ENCODE assay signal across 17 mouse cellular contexts in genomic region chr15:9577303-9577702, GRCm38 (mm10). TPM values are rescaled to one million over a fixed set of nuclear protein-coding genes. Genes with fewer than 3 reads are reported as not detected.
DNase-seq lines count a peak whose midpoint lies in the region; ATAC-seq and TF ChIP-seq lines count a peak whose summit lies in the region.
"Had no signal": no experiment of that assay in that cellular context is flagged by ENCODE, and none has a peak within 500 bp of the region (broad histone marks: within the 10 kb centered on the region; RNA-seq: fewer than 3 reads in every experiment).

No protein-coding gene starts in this region.

- WGBS in kidney, postnatal 0 days = 74% methylated on average over 4 of the region's 4 CpGs
- 78% methylated on average over 4 of the region's 4 CpGs for WGBS in kidney, embryonic 15.5 days
- WGBS in limb, embryonic 10.5 days = 83% methylated on average over 4 of the region's 4 CpGs

- H3K4me1 ChIP-seq in kidney, postnatal 0 days (replicated peaks; ENCODE audit: insufficient read depth, low read length) = no peaks in the 10 kb centered on the region
- H3K4me1 ChIP-seq in kidney, embryonic 15.5 days = no peaks in the 10 kb centered on the region
- H3K4me1 ChIP-seq in limb, embryonic 10.5 days = no peaks in the 10 kb centered on the region
- H3K4me1 ChIP-seq: embryonic facial prominence, embryonic 12.5 days; heart, embryonic 12.5 days; neural tube, embryonic 13.5 days had no signal

- no peaks in the 10 kb centered on the region for H3K9me3 ChIP-seq in kidney, postnatal 0 days (replicated peaks; ENCODE audit: low read length)
- no peaks in the 10 kb centered on the region for H3K9me3 ChIP-seq in kidney, embryonic 15.5 days (replicated peaks)
- no peaks in the 10 kb centered on the region for H3K9me3 ChIP-seq in limb, embryonic 10.5 days (replicated peaks)
- H3K9me3 ChIP-seq: embryonic facial prominence, embryonic 12.5 days; heart, embryonic 12.5 days; neural tube, embryonic 13.5 days had no signal

- H3K4me3 ChIP-seq in kidney, postnatal 0 days (replicated peaks; ENCODE audit: low read depth, low read length) = no peak overlapping the region
- H3K4me3 ChIP-seq in kidney, embryonic 15.5 days (replicated peaks) = no peak overlapping the region
- H3K4me3 ChIP-seq in limb, embryonic 10.5 days = no peak overlapping the region
- H3K4me3 ChIP-seq: embryonic facial prominence, embryonic 12.5 days; heart, embryonic 12.5 days; neural tube, embryonic 13.5 days had no signal

- no peak overlapping the region for H3K9ac ChIP-seq in kidney, postnatal 0 days (ENCODE audit: low read depth, low read length)
- no peak overlapping the region for H3K9ac ChIP-seq in kidney, embryonic 15.5 days
- H3K9ac ChIP-seq: embryonic facial prominence, embryonic 12.5 days; heart, embryonic 12.5 days; neural tube, embryonic 13.5 days had no signal

- ATAC-seq in kidney, postnatal 0 days (replicated peaks; ENCODE audit: low FRiP score, low read depth) = 0 out of 2 replicates have a peak, but pooled peaks have one; percentile 36
- ATAC-seq in kidney, embryonic 15.5 days (replicated peaks; ENCODE audit: low FRiP score) = no peak
- ATAC-seq in common myeloid progenitor, adult 5-6 weeks (replicated peaks; ENCODE audit: low read depth, poor library complexity, severe bottlenecking) = 0 out of 2 replicates have a peak, but pooled peaks have one; percentile 50
- ATAC-seq: midbrain, embryonic 16.5 days had no signal

- no peak overlapping the region for H3K4me2 ChIP-seq in kidney, postnatal 0 days (ENCODE audit: low read length)
- no peak overlapping the region for H3K4me2 ChIP-seq in kidney, embryonic 15.5 days
- H3K4me2 ChIP-seq: embryonic facial prominence, embryonic 12.5 days; heart, embryonic 12.5 days; neural tube, embryonic 13.5 days had no signal

- peak; percentile 57 for TF ChIP-seq CTCF in kidney, postnatal 0 days (IDR thresholded peaks at IDR 0.05; ENCODE audit: low read depth)

- no peaks in the 10 kb centered on the region for H3K36me3 ChIP-seq in kidney, postnatal 0 days (ENCODE audit: insufficient read depth, low read length)
- no peaks in the 10 kb centered on the region for H3K36me3 ChIP-seq in kidney, embryonic 15.5 days
- H3K36me3 ChIP-seq in limb, embryonic 10.5 days = no peaks in the 10 kb centered on the region
- H3K36me3 ChIP-seq: embryonic facial prominence, embryonic 12.5 days; heart, embryonic 12.5 days; neural tube, embryonic 13.5 days had no signal

- DNase-seq in kidney, postnatal 0 days (ENCODE audit: low spot score) = peak; percentile 9
- DNase-seq in thymus, postnatal 14 days = peak; percentile 23
- DNase-seq in thymus, postnatal 10 days (ENCODE audit: low spot score in 2 of 2) = no peak
- DNase-seq in gastrocnemius, postnatal 10 days = no peak
- no peak for DNase-seq in limb, embryonic 10.5 days (ENCODE audit: low spot score)
- DNase-seq: adrenal gland, adult 2 months; kidney, adult 11 months; layer of hippocampus, adult 9-11 months; left cerebral cortex, postnatal 4 days had no signal

- no peaks in the 10 kb centered on the region for H3K27me3 ChIP-seq in kidney, postnatal 0 days (ENCODE audit: insufficient read depth, low read length)
- H3K27me3 ChIP-seq in kidney, embryonic 15.5 days = no peaks in the 10 kb centered on the region
- H3K27me3 ChIP-seq in limb, embryonic 10.5 days (ENCODE audit: low read depth, poor library complexity, severe bottlenecking) = no peaks in the 10 kb centered on the region
- H3K27me3 ChIP-seq: embryonic facial prominence, embryonic 12.5 days; heart, embryonic 12.5 days; neural tube, embryonic 13.5 days had no signal

- H3K27ac ChIP-seq in kidney, postnatal 0 days = no peak overlapping the region
- no peak overlapping the region for H3K27ac ChIP-seq in kidney, embryonic 15.5 days
- H3K27ac ChIP-seq in limb, embryonic 10.5 days = no peak overlapping the region
- H3K27ac ChIP-seq: embryonic facial prominence, embryonic 12.5 days; macrophage; neural tube, embryonic 13.5 days had no signal

RNA-seq across cellular contexts. Expression of gene Il7r, which starts 47.3 kb away (rescaled TPM):
- polyA plus RNA-seq in kidney, postnatal 0 days (2015; fragmentation: Nextera tagmentation; extraction: Ambion mirVana) = 0.13 TPM in 1 of 2 replicates, not detected in the other
- 0.04 and 0.25 TPM in 2 replicates for polyA plus RNA-seq in kidney, embryonic 15.5 days (2015; fragmentation: Nextera tagmentation; extraction: Ambion mirVana)
- 0.64 and 10.8 TPM in 2 replicates for total RNA-seq in common myeloid progenitor, adult 5-6 weeks (2017)
- total RNA-seq in gastrocnemius, postnatal 10 days (2021) = under 1 TPM; 0.12 to 0.72 TPM
- polyA plus RNA-seq in limb, embryonic 10.5 days (2016; fragmentation: Nextera tagmentation; extraction: Ambion mirVana) = not detected in 2 replicates
- polyA plus RNA-seq: adrenal gland, adult 2 months; forebrain, embryonic 11.5 days; midbrain, embryonic 16.5 days had no signal

Comparison
In these comparisons a context has a peak if more than half of its experiments do, and no peak if none do; other contexts are left out.
1. DNase-seq: peak in kidney, postnatal 0 days (single experiment) and thymus, postnatal 14 days (single experiment); none in thymus, postnatal 10 days (0 of 2), gastrocnemius, postnatal 10 days (single experiment) and limb, embryonic 10.5 days (single experiment).